Mouse (Mus musculus) neural tube, embryonic 15.5 days (tissue): ENCODE measurements around the gene Acoxl. TPM values are rescaled to one million over a fixed set of nuclear protein-coding genes. Genes with fewer than 3 reads are reported as not detected.
A peak's percentile ranks its signal among the peaks of the same experiment; 100 is the strongest.

ENCODE experiments used
- ATAC-seq: fragments of 200-750 bp; cut with Nextera tagmentation; 2 replicates; pipeline ENCODE4 v1.8.0; 2017; ENCODE audit warnings: mild to moderate bottlenecking, moderate TSS enrichment, moderate library complexity; ENCODE audit not compliant: low FRiP score
- H3K27ac ChIP-seq: fragments of 300-500 bp; sonication (generic); replicated peaks from 2 replicates; pipeline ENCODE4 v1.5.1; 2015; ENCODE audit warnings: mild to moderate bottlenecking, inconsistent platforms
- H3K27me3 ChIP-seq: fragments of 300-500 bp; sonication (generic); replicated peaks from 2 replicates; pipeline ENCODE4 v1.6.1; 2015; ENCODE audit warnings: inconsistent platforms
- H3K36me3 ChIP-seq: fragments of 300-500 bp; sonication (generic); 2 replicates; pipeline ENCODE4 v1.6.1; 2015; ENCODE audit warnings: inconsistent platforms
- H3K4me1 ChIP-seq: fragments of 300-500 bp; sonication (generic); 2 replicates; pipeline ENCODE4 v1.6.1; 2015; ENCODE audit warnings: inconsistent platforms
- H3K4me2 ChIP-seq: fragments of 300-500 bp; sonication (generic); 2 replicates; pipeline ENCODE4 v1.6.1; 2015; ENCODE audit warnings: inconsistent platforms, mild to moderate bottlenecking, moderate library complexity
- H3K4me3 ChIP-seq: fragments of 300-500 bp; sonication (generic); replicated peaks from 2 replicates; pipeline ENCODE4 v1.5.1; 2015; ENCODE audit warnings: mild to moderate bottlenecking, inconsistent platforms
- H3K9ac ChIP-seq: fragments of 300-500 bp; sonication (generic); replicated peaks from 2 replicates; pipeline ENCODE4 v1.6.1; 2015; ENCODE audit warnings: mild to moderate bottlenecking, inconsistent platforms
- H3K9me3 ChIP-seq: fragments of 300-500 bp; sonication (generic); replicated peaks from 2 replicates; pipeline ENCODE4 v1.6.1; 2016; ENCODE audit warnings: inconsistent platforms
- WGBS: fragments of 180-500 bp; shearing (Covaris S2); methylation state at CpG from one replicate; pipeline ENCODE4 v1.1.7; 2015; ENCODE audit warnings: mixed read lengths; 5-methylcytosine and 5-hydroxymethylcytosine counted together
- polyA plus RNA-seq: library from polyadenylated mRNA; unstranded; fragments of >200 nt; fragmentation: Nextera tagmentation; extraction: Ambion mirVana; gene quantifications from 2 replicates; pipeline ENCODE4 v1.2.1, GENCODE M21; 2015

Acoxl gene
- polyA plus RNA-seq, 1 experiment from 2014 or later, result 0.13 TPM

- 0 out of 2 replicates have a peak, but pooled peaks have one; percentile 1 for ATAC-seq
- Histone ChIP-seq H3K9me3 (no peaks in the 10 kb centered on the region), H3K36me3 (peaks cover 2% of the 10 kb centered on the region; the same call in 1 of the 2 replicates), H3K9ac (peak overlapping the region; percentile 68), H3K4me1 (peaks cover 60% of the 10 kb centered on the region), H3K4me2 (peak overlapping the region; percentile 100), H3K4me3 (peak overlapping the region; percentile 70), H3K27me3 (peaks cover 32% of the 10 kb centered on the region), H3K27ac (peak overlapping the region; percentile 78)
- under 1% methylated on average over 35 of the region's 35 CpGs for WGBS
Observed at GRCm38 (mm10) chr2:128126591-128127051, 287.9 kb downstream of the Acoxl start.

GRCm38 (mm10) chr2:128127121-128127671 lies 288.5 kb downstream of the Acoxl start:
- H3K9ac ChIP-seq, result peak overlapping the region; percentile 68
- H3K4me3 ChIP-seq, result peak overlapping the region; percentile 70
- under 1% methylated on average over 67 of the region's 67 CpGs for WGBS
- peaks cover 27% of the 10 kb centered on the region for H3K27me3 ChIP-seq
- no peaks in the 10 kb centered on the region for H3K9me3 ChIP-seq
- H3K4me1 ChIP-seq, result peaks cover 59% of the 10 kb centered on the region
- peak overlapping the region; percentile 100 for H3K4me2 ChIP-seq
- peak overlapping the region; percentile 83 for H3K27ac ChIP-seq
- peaks cover 4% of the 10 kb centered on the region; the same call in 1 of the 2 replicates for H3K36me3 ChIP-seq
- peak; percentile 89 for ATAC-seq

GRCm38 (mm10) chr2:128127691-128128292 lies 289.1 kb downstream of the Acoxl start:
- H3K27ac ChIP-seq, result peak overlapping the region; percentile 83
- H3K27me3 ChIP-seq, result peaks cover 21% of the 10 kb centered on the region
- peak overlapping the region; percentile 100 for H3K4me2 ChIP-seq
- H3K9ac ChIP-seq, result peak overlapping the region; percentile 63
- peaks cover 4% of the 10 kb centered on the region; the same call in 1 of the 2 replicates for H3K36me3 ChIP-seq
- peak; percentile 15 for ATAC-seq
- H3K4me3 ChIP-seq, result peak overlapping the region; percentile 70
- 0% methylated on average over 46 of the region's 48 CpGs for WGBS
- H3K4me1 ChIP-seq, result peaks cover 53% of the 10 kb centered on the region
- no peaks in the 10 kb centered on the region for H3K9me3 ChIP-seq

GRCm38 (mm10) chr2:128128532-128128931 lies 289.9 kb downstream of the Acoxl start:
- H3K27ac ChIP-seq, result no peak overlapping the region
- H3K27me3 ChIP-seq, result peaks cover 14% of the 10 kb centered on the region
- no peak for ATAC-seq

GRCm38 (mm10) chr2:128131503-128131902 lies 292.8 kb downstream of the Acoxl start:
- Histone ChIP-seq H3K9me3 (no peaks in the 10 kb centered on the region), H3K4me2 (no peak overlapping the region), H3K36me3 (peaks cover 4% of the 10 kb centered on the region; the same call in 1 of the 2 replicates), H3K4me3 (no peak overlapping the region), H3K27me3 (no peaks in the 10 kb centered on the region), H3K27ac (no peak overlapping the region), H3K4me1 (peaks cover 26% of the 10 kb centered on the region), H3K9ac (no peak overlapping the region)
- no peak for ATAC-seq
- 91% methylated on average over 11 of the region's 11 CpGs for WGBS

More at GRCm38 (mm10) chr2:128128532-128128931, 289.9 kb downstream of the Acoxl start:
- 28% methylated on average over 10 of the region's 10 CpGs for WGBS
- Histone ChIP-seq H3K36me3 (peaks cover 4% of the 10 kb centered on the region; the same call in 1 of the 2 replicates), H3K4me1 (peaks cover 46% of the 10 kb centered on the region), H3K9ac (peak overlapping the region; percentile 63; the same call in 1 of the 2 replicates), H3K4me3 (peak overlapping the region; percentile 70), H3K4me2 (peak overlapping the region; percentile 100), H3K9me3 (no peaks in the 10 kb centered on the region)

GRCm38 (mm10) chr2:128132635-128133034 lies 294.0 kb downstream of the Acoxl start:
- Histone ChIP-seq H3K27me3 (no peaks in the 10 kb centered on the region), H3K27ac (no peak overlapping the region), H3K36me3 (peaks cover 4% of the 10 kb centered on the region; the same call in 1 of the 2 replicates), H3K4me1 (peaks cover 21% of the 10 kb centered on the region), H3K9me3 (no peaks in the 10 kb centered on the region), H3K4me3 (no peak overlapping the region), H3K4me2 (no peak overlapping the region), H3K9ac (no peak overlapping the region)
- WGBS, result 89% methylated on average over 5 of the region's 5 CpGs
- no peak for ATAC-seq

- no peak overlapping the region for H3K27ac ChIP-seq
- no peaks in the 10 kb centered on the region for H3K27me3 ChIP-seq
- ATAC-seq, result no peak
- H3K4me3 ChIP-seq, result no peak overlapping the region
- H3K4me2 ChIP-seq, result no peak overlapping the region
- peaks cover 4% of the 10 kb centered on the region; the same call in 1 of the 2 replicates for H3K36me3 ChIP-seq
- H3K9me3 ChIP-seq, result no peaks in the 10 kb centered on the region
- H3K9ac ChIP-seq, result no peak overlapping the region
- H3K4me1 ChIP-seq, result peaks cover 16% of the 10 kb centered on the region
Observed at GRCm38 (mm10) chr2:128133865-128134264, 295.2 kb downstream of the Acoxl start.

GRCm38 (mm10) chr2:128134474-128134873 lies 295.8 kb downstream of the Acoxl start:
- Histone ChIP-seq H3K9ac (no peak overlapping the region), H3K4me1 (peaks cover 22% of the 10 kb centered on the region), H3K36me3 (peaks cover 4% of the 10 kb centered on the region; the same call in 1 of the 2 replicates), H3K27ac (no peak overlapping the region), H3K4me2 (no peak overlapping the region), H3K27me3 (no peaks in the 10 kb centered on the region), H3K4me3 (no peak overlapping the region), H3K9me3 (no peaks in the 10 kb centered on the region)
- no peak for ATAC-seq
- 73% methylated on average over 5 of the region's 5 CpGs for WGBS

- H3K9ac ChIP-seq, result no peak overlapping the region
- peaks cover 4% of the 10 kb centered on the region; the same call in 1 of the 2 replicates for H3K36me3 ChIP-seq
- H3K9me3 ChIP-seq, result no peaks in the 10 kb centered on the region
- H3K4me3 ChIP-seq, result no peak overlapping the region
- H3K4me1 ChIP-seq, result peaks cover 27% of the 10 kb centered on the region
- H3K27ac ChIP-seq, result no peak overlapping the region
- no peaks in the 10 kb centered on the region for H3K27me3 ChIP-seq
- 74% methylated on average over 8 of the region's 8 CpGs for WGBS
- ATAC-seq, result no peak
- H3K4me2 ChIP-seq, result no peak overlapping the region
Observed at GRCm38 (mm10) chr2:128134948-128135347, 296.3 kb downstream of the Acoxl start.

GRCm38 (mm10) chr2:128136769-128137433 lies 298.2 kb downstream of the Acoxl start:
- no peaks in the 10 kb centered on the region for H3K9me3 ChIP-seq
- H3K4me1 ChIP-seq, result peaks cover 30% of the 10 kb centered on the region
- ATAC-seq, result no peak
- H3K27me3 ChIP-seq, result no peaks in the 10 kb centered on the region
- H3K36me3 ChIP-seq, result 0 out of 2 replicates have a peak, but pooled peaks cover under 1% of the 10 kb centered on the region
- WGBS, result 88% methylated on average over 16 of the region's 16 CpGs
- no peak overlapping the region for H3K4me2 ChIP-seq
- H3K27ac ChIP-seq, result no peak overlapping the region
- H3K9ac ChIP-seq, result no peak overlapping the region
- H3K4me3 ChIP-seq, result no peak overlapping the region

- H3K9ac ChIP-seq, result no peak overlapping the region
- peaks cover 30% of the 10 kb centered on the region for H3K4me1 ChIP-seq
- H3K27me3 ChIP-seq, result no peaks in the 10 kb centered on the region
- H3K27ac ChIP-seq, result no peak overlapping the region
- no peak overlapping the region for H3K4me2 ChIP-seq
- H3K4me3 ChIP-seq, result no peak overlapping the region
- H3K9me3 ChIP-seq, result no peaks in the 10 kb centered on the region
- ATAC-seq, result no peak
- no peaks in the 10 kb centered on the region for H3K36me3 ChIP-seq
- WGBS, result 71% methylated on average over 22 of the region's 22 CpGs
Observed at GRCm38 (mm10) chr2:128137480-128138276, 299.0 kb downstream of the Acoxl start.
